Mouse (Mus musculus) bone marrow macrophage, adult 2 months (primary cell): Measurements from ENCODE around the gene Anxa9.

ENCODE experiments used
- CTCF ChIP-seq: IDR thresholded peaks from 2 replicates; pipeline ENCODE4 v1.5.1; 2012; ENCODE audit warnings: low read depth, mild to moderate bottlenecking, low read length, moderate library complexity
- POLR2A ChIP-seq: IDR thresholded peaks from 2 replicates; pipeline ENCODE4 v1.6.1; 2012; ENCODE audit warnings: mild to moderate bottlenecking, low read depth, low read length, borderline replicate concordance

DNA sequence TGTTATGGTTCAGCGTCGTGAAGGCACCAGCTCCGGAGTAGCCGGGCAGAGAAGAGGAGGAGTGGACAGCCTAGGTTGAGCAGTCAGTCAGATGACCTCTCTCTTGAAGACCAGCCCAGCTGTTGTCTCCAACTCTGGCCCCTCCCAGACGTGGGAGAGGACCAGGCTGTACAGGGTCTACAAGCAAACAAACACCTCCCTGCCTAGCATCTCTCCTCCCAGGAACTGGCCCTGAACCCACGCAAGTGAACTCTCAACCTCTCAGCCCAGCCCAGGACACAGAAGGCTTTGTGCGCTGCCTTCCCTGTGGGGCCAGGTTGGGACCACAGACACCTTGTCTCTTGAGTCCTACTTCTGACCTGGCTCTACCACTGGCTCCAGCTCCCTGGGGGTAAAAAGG lies at the start of gene Anxa9:
- TF ChIP-seq CTCF (no peak), POLR2A (no peak)
